Mouse (Mus musculus): ENCODE data around the gene Cebpzos. TPM values are rescaled to one million over a fixed set of nuclear protein-coding genes. Genes with fewer than 3 reads are reported as not detected.

Cebpzos gene
- polyA plus RNA-seq, 1 experiment = 4.5 TPM

DNA sequence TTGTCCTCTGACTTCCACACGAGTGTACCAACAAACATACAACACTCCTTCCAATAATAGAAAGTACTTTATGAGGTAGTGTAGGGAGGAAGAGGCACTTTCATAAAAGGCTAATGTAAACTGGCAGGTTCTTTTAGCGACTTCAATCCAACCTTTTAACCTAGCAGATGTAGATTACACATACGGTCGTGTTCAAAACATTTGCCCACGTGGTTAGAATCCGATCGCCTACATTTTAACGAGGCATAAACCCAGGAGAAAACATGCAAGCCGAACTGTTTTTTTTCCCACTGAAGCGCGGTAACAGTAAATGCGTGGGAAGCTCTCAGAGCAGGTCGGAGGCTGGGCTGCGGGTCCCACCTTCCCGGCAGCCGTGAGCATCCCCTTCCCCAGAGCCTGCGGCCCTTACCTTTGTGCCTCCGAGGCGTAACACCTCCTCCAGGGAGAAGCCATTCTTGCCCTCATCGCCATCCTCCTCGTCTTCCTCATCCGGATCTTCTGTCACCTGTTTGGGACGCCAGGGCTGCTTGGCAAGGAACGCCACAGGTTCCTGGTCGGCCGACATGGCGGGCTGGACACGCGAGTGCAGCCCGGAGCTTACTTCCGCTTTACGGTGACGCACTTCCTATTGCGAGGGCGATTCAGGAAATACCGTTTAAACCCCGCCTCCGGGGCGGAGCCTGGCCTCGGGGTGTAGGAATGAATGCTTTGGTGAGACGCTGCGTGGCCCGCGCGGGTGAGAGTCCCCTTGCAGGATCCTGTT is 20.3 kb downstream of the Cebpzos start, which contains the start of the genes Cebpz and Ndufaf7:
Gene Cebpz (minus strand): TSS at position 601 of the 763 bp plus-strand sequence.
Gene Ndufaf7 (plus strand): TSS at position 671 of the 763 bp plus-strand sequence.
- TF ChIP-seq FLI1 (IDR thresholded peaks at IDR 0.05; ENCODE audit: low read length) (peak; percentile 79), GATA1 (IDR thresholded peaks at IDR 0.05; ENCODE audit: borderline replicate concordance, low read length) (no peak)
- Histone ChIP-seq H3K36me3 (replicated peaks; ENCODE audit: low read length) (peaks cover 49% of the 10 kb centered on the region), H3K27me3 (replicated peaks) (no peaks in the 10 kb centered on the region), H3K4me3 (replicated peaks) (peak within 1 kb of the TSS; percentile 94), H3K9me3 (no peaks in the 10 kb centered on the region), H3K4me1 (peaks cover 44% of the 10 kb centered on the region)

- TF ChIP-seq GATA1 (IDR thresholded peaks at IDR 0.05; ENCODE audit: borderline replicate concordance, low read length) (no peak), FLI1 (IDR thresholded peaks at IDR 0.05; ENCODE audit: low read length) (no peak)
- Histone ChIP-seq H3K27me3 (replicated peaks) (no peaks in the 10 kb centered on the region), H3K4me1 (peaks cover 44% of the 10 kb centered on the region), H3K9me3 (no peaks in the 10 kb centered on the region), H3K4me3 (replicated peaks) (peak overlapping the region; percentile 94), H3K36me3 (replicated peaks; ENCODE audit: low read length) (peaks cover 49% of the 10 kb centered on the region)
Measured at GRCm38 (mm10) chr17:78937229-78937853, 21.0 kb downstream of the Cebpzos start.

DNA sequence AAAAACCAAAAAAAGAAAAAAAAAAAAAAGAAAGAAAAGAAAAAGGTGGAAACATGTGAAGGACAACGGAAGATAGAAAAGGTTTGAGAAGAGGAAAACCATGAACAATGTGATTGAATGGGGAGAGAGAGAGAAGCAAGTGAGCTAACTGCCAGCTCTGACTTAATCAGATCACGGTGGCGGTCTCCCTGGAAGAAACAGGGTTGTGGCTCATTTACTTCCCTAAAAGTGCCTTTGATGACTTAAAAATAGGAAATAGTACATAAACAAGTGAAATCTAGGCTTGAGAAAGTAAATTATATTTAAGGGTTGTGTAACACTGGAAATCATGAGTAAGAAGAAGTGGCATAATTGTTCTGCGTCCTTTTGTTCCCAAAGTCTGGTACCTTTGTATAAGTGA is 22.6 kb downstream of the Cebpzos start:
- Histone ChIP-seq H3K27me3 (replicated peaks) (no peaks in the 10 kb centered on the region), H3K36me3 (replicated peaks; ENCODE audit: low read length) (peaks cover 49% of the 10 kb centered on the region), H3K4me3 (replicated peaks) (no peak overlapping the region), H3K4me1 (peaks cover 32% of the 10 kb centered on the region), H3K9me3 (no peaks in the 10 kb centered on the region)
- TF ChIP-seq FLI1 (IDR thresholded peaks at IDR 0.05; ENCODE audit: low read length) (no peak), GATA1 (IDR thresholded peaks at IDR 0.05; ENCODE audit: borderline replicate concordance, low read length) (no peak)

DNA sequence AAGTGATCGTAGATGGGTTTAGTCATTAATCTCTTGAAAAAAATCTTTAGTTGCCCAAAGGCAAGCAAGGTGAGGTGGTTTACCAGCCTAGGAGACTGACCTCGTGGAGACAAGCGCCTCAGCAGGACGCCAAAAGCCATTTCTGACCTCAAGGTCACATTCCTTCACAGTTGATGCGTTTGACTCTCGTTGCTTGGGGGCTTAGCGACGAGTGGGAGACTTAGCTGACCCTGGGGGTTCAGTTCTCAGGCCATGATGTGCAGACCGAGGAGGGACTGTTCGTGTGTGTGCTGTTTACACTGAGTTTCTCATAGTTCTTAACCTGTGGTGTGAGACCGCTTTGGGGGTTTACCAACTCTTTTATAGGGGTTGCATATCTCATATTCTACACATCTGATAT is 26.3 kb downstream of the Cebpzos start:
- no peaks in the 10 kb centered on the region for H3K9me3 ChIP-seq
- peaks cover 54% of the 10 kb centered on the region for H3K36me3 ChIP-seq (replicated peaks; ENCODE audit: low read length)
- H3K27me3 ChIP-seq (replicated peaks) = no peaks in the 10 kb centered on the region
- peaks cover 3% of the 10 kb centered on the region for H3K4me1 ChIP-seq
- no peak overlapping the region for H3K4me3 ChIP-seq (replicated peaks)
- TF ChIP-seq GATA1 (IDR thresholded peaks at IDR 0.05; ENCODE audit: borderline replicate concordance, low read length) = no peak
- TF ChIP-seq FLI1 (IDR thresholded peaks at IDR 0.05; ENCODE audit: low read length) = no peak

- Histone ChIP-seq H3K4me3 (replicated peaks) (no peak overlapping the region), H3K4me1 (0 out of 2 replicates have a peak, but pooled peaks cover 3% of the 10 kb centered on the region), H3K27me3 (replicated peaks) (no peaks in the 10 kb centered on the region), H3K9me3 (no peaks in the 10 kb centered on the region), H3K36me3 (replicated peaks; ENCODE audit: low read length) (peaks cover 77% of the 10 kb centered on the region)
- no peak for TF ChIP-seq GATA1 (IDR thresholded peaks at IDR 0.05; ENCODE audit: borderline replicate concordance, low read length)
- TF ChIP-seq FLI1 (IDR thresholded peaks at IDR 0.05; ENCODE audit: low read length) = no peak
Measured at GRCm38 (mm10) chr17:78951225-78951624, 34.9 kb downstream of the Cebpzos start.

DNA sequence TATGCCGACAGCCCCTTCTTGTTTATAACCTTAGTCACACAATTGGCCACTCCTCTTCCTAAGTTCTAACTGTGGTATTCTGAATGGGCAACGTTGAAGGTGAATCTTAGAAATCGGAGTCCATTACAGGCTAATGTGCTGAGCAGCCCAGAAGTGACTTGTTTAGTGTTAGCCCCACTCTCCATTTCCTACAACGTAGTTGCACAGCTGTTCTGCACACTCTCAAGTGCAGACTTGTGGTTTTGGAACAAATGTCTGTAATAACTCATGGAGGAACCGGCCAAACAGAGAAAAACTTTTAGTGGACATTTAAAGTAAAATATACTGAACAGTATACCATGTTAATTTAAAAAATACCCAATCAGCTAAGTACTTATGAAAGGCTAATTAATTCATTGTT is 35.8 kb downstream of the Cebpzos start:
- no peak overlapping the region for H3K4me3 ChIP-seq (replicated peaks)
- peaks cover 75% of the 10 kb centered on the region for H3K36me3 ChIP-seq (replicated peaks; ENCODE audit: low read length)
- H3K27me3 ChIP-seq (replicated peaks) = no peaks in the 10 kb centered on the region
- H3K4me1 ChIP-seq = 0 out of 2 replicates have a peak, but pooled peaks cover 3% of the 10 kb centered on the region
- H3K9me3 ChIP-seq = no peaks in the 10 kb centered on the region
- TF ChIP-seq FLI1 (IDR thresholded peaks at IDR 0.05; ENCODE audit: low read length) (no peak), GATA1 (IDR thresholded peaks at IDR 0.05; ENCODE audit: borderline replicate concordance, low read length) (no peak)

DNA sequence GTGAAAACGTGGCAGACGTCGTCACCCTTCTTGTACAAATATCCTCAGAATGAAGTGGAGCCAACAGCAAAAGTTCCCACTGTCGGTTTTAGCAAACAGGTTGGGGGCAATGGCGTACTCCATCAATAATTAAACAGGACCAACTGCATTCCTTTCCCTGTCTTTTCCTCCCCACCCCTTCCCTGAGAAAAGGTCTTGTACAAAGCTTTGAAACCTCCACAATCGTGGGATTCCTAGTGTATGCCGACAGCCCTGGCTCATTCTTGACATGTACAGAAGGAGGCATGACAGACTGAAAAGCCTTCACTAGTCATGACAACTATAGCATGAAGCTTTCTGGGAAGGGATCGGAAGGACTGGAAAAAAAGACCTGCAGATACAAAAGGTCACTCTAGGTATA is 36.9 kb downstream of the Cebpzos start:
- no peaks in the 10 kb centered on the region for H3K9me3 ChIP-seq
- no peak overlapping the region for H3K4me3 ChIP-seq (replicated peaks)
- 0 out of 2 replicates have a peak, but pooled peaks cover 3% of the 10 kb centered on the region for H3K4me1 ChIP-seq
- TF ChIP-seq FLI1 (IDR thresholded peaks at IDR 0.05; ENCODE audit: low read length) (no peak), GATA1 (IDR thresholded peaks at IDR 0.05; ENCODE audit: borderline replicate concordance, low read length) (no peak)
- peaks cover 68% of the 10 kb centered on the region for H3K36me3 ChIP-seq (replicated peaks; ENCODE audit: low read length)
- H3K27me3 ChIP-seq (replicated peaks) = no peaks in the 10 kb centered on the region

- TF ChIP-seq GATA1 (IDR thresholded peaks at IDR 0.05; ENCODE audit: borderline replicate concordance, low read length) (no peak), FLI1 (IDR thresholded peaks at IDR 0.05; ENCODE audit: low read length) (no peak)
- Histone ChIP-seq H3K4me3 (replicated peaks) (no peak overlapping the region), H3K4me1 (no peaks in the 10 kb centered on the region), H3K36me3 (replicated peaks; ENCODE audit: low read length) (peaks cover 40% of the 10 kb centered on the region), H3K9me3 (no peaks in the 10 kb centered on the region), H3K27me3 (replicated peaks) (no peaks in the 10 kb centered on the region)
Measured at GRCm38 (mm10) chr17:78959473-78959872, 43.2 kb downstream of the Cebpzos start.

GRCm38 (mm10) chr17:78964387-78964786 is 48.1 kb downstream of the Cebpzos start:
- Histone ChIP-seq H3K36me3 (replicated peaks; ENCODE audit: low read length) (peaks cover 17% of the 10 kb centered on the region), H3K4me3 (replicated peaks) (no peak overlapping the region), H3K27me3 (replicated peaks) (no peaks in the 10 kb centered on the region), H3K9me3 (no peaks in the 10 kb centered on the region), H3K4me1 (no peaks in the 10 kb centered on the region)
- TF ChIP-seq FLI1 (IDR thresholded peaks at IDR 0.05; ENCODE audit: low read length) (no peak), GATA1 (IDR thresholded peaks at IDR 0.05; ENCODE audit: borderline replicate concordance, low read length) (no peak)

Data from megakaryocyte, embryonic 14.5 days (primary cell).